Mouse (Mus musculus): ENCODE data around the gene Ecsit. TPM values are rescaled to one million over a fixed set of nuclear protein-coding genes. Genes with fewer than 3 reads are reported as not detected.

Gene Ecsit
- polyA plus RNA-seq, 1 experiment from 2014 or later = 40.4 TPM

- Histone ChIP-seq H3K4me2 (peak overlapping the region; percentile 85), H3K27ac (no peak overlapping the region), H3K27me3 (replicated peaks) (no peaks in the 10 kb centered on the region), H3K4me1 (peaks cover 12% of the 10 kb centered on the region), H3K36me3 (peaks cover 8% of the 10 kb centered on the region; the same call in 1 of the 2 replicates), H3K4me3 (replicated peaks) (peak overlapping the region; percentile 82), H3K9ac (peak overlapping the region; percentile 38; the same call in 1 of the 2 replicates), H3K9me3 (no peaks in the 10 kb centered on the region)
- no peak for ATAC-seq (ENCODE audit: insufficient read depth, low FRiP score, low read depth)
- WGBS = 43% methylated on average over 10 of the region's 10 CpGs
Observed at GRCm38 (mm10) chr9:22117754-22118456, 32.7 kb upstream of the Ecsit start.

- peak within 1 kb of the TSS; percentile 67 for H3K27ac ChIP-seq
- peaks cover 16% of the 10 kb centered on the region for H3K36me3 ChIP-seq
- under 1% methylated on average over 49 of the region's 52 CpGs for WGBS
- peak within 1 kb of the TSS; percentile 87 for H3K9ac ChIP-seq
- peak within 1 kb of the TSS; percentile 85 for H3K4me2 ChIP-seq
- H3K4me1 ChIP-seq = peaks cover 12% of the 10 kb centered on the region
- peak within 1 kb of the TSS; percentile 82 for H3K4me3 ChIP-seq (replicated peaks)
- no peaks in the 10 kb centered on the region for H3K27me3 ChIP-seq (replicated peaks)
- no peaks in the 10 kb centered on the region for H3K9me3 ChIP-seq
- peak; percentile 92 for ATAC-seq (ENCODE audit: insufficient read depth, low FRiP score, low read depth)
Observed at GRCm38 (mm10) chr9:22116740-22117426, 31.6 kb upstream of the Ecsit start, which contains the start of gene Elof1. TSS of gene Elof1 (minus strand) at chr9:22117172.

GRCm38 (mm10) chr9:22116086-22116485 lies 30.8 kb upstream of the Ecsit start:
- H3K9me3 ChIP-seq = no peaks in the 10 kb centered on the region
- peak overlapping the region; percentile 87 for H3K9ac ChIP-seq
- peak overlapping the region; percentile 82 for H3K4me3 ChIP-seq (replicated peaks)
- H3K27me3 ChIP-seq (replicated peaks) = no peaks in the 10 kb centered on the region
- H3K36me3 ChIP-seq = peaks cover 21% of the 10 kb centered on the region
- H3K4me2 ChIP-seq = peak overlapping the region; percentile 85
- H3K27ac ChIP-seq = no peak overlapping the region
- ATAC-seq (ENCODE audit: insufficient read depth, low FRiP score, low read depth) = no peak
- H3K4me1 ChIP-seq = peaks cover 12% of the 10 kb centered on the region
- 17% methylated on average over 15 of the region's 15 CpGs for WGBS

GRCm38 (mm10) chr9:22115635-22116034 lies 30.4 kb upstream of the Ecsit start:
- ATAC-seq (ENCODE audit: insufficient read depth, low FRiP score, low read depth) = no peak
- Histone ChIP-seq H3K36me3 (peaks cover 25% of the 10 kb centered on the region), H3K27ac (no peak overlapping the region), H3K9me3 (no peaks in the 10 kb centered on the region), H3K27me3 (replicated peaks) (no peaks in the 10 kb centered on the region), H3K9ac (peak overlapping the region; percentile 87; the same call in 1 of the 2 replicates), H3K4me2 (peak overlapping the region; percentile 85), H3K4me1 (peaks cover 12% of the 10 kb centered on the region), H3K4me3 (replicated peaks) (peak overlapping the region; percentile 82)
- 79% methylated on average over 4 of the region's 4 CpGs for WGBS

- Histone ChIP-seq H3K36me3 (peaks cover 25% of the 10 kb centered on the region), H3K4me1 (no peaks in the 10 kb centered on the region), H3K9ac (no peak overlapping the region), H3K4me3 (replicated peaks) (no peak overlapping the region), H3K27me3 (replicated peaks) (no peaks in the 10 kb centered on the region), H3K27ac (no peak overlapping the region), H3K4me2 (no peak overlapping the region), H3K9me3 (no peaks in the 10 kb centered on the region)
- no peak for ATAC-seq (ENCODE audit: insufficient read depth, low FRiP score, low read depth)
- 81% methylated on average over 9 of the region's 9 CpGs for WGBS
Observed at GRCm38 (mm10) chr9:22108194-22108593, 23.0 kb upstream of the Ecsit start.

- 3% methylated on average over 18 of the region's 18 CpGs for WGBS
- peaks cover 5% of the 10 kb centered on the region; the same call in 1 of the 2 replicates for H3K4me1 ChIP-seq
- peaks cover 19% of the 10 kb centered on the region for H3K27me3 ChIP-seq (replicated peaks)
- no peak overlapping the region for H3K9ac ChIP-seq
- H3K4me3 ChIP-seq (replicated peaks) = peak overlapping the region; percentile 23
- peak overlapping the region; percentile 62; the same call in 1 of the 2 replicates for H3K27ac ChIP-seq
- no peaks in the 10 kb centered on the region for H3K9me3 ChIP-seq
- H3K36me3 ChIP-seq = no peaks in the 10 kb centered on the region
- peak overlapping the region; percentile 33 for H3K4me2 ChIP-seq
- peak; percentile 40 for ATAC-seq (ENCODE audit: insufficient read depth, low FRiP score, low read depth)
Observed at GRCm38 (mm10) chr9:22099922-22100321, 14.7 kb upstream of the Ecsit start.

GRCm38 (mm10) chr9:22098993-22099696 lies 13.9 kb upstream of the Ecsit start, which contains the start of gene Cnn1:
TSS of gene Cnn1 (plus strand) at chr9:22099216.
- WGBS = 7% methylated on average over 14 of the region's 14 CpGs
- no peaks in the 10 kb centered on the region for H3K36me3 ChIP-seq
- peak within 1 kb of the TSS; percentile 23 for H3K4me3 ChIP-seq (replicated peaks)
- H3K27me3 ChIP-seq (replicated peaks) = peaks cover 19% of the 10 kb centered on the region
- H3K4me1 ChIP-seq = peaks cover 5% of the 10 kb centered on the region; the same call in 1 of the 2 replicates
- H3K27ac ChIP-seq = peak within 1 kb of the TSS; percentile 62; the same call in 1 of the 2 replicates
- ATAC-seq (ENCODE audit: insufficient read depth, low FRiP score, low read depth) = peak; percentile 39; the same call in 1 of the 2 replicates
- no peak within 1 kb of the TSS for H3K9ac ChIP-seq
- H3K9me3 ChIP-seq = no peaks in the 10 kb centered on the region
- H3K4me2 ChIP-seq = peak within 1 kb of the TSS; percentile 33

- H3K4me3 ChIP-seq (replicated peaks) = peak overlapping the region; percentile 34
- peaks cover 5% of the 10 kb centered on the region; the same call in 1 of the 2 replicates for H3K4me1 ChIP-seq
- H3K27me3 ChIP-seq (replicated peaks) = peaks cover 14% of the 10 kb centered on the region
- H3K27ac ChIP-seq = no peak overlapping the region
- under 1% methylated on average over 24 of the region's 24 CpGs for WGBS
- peak overlapping the region; percentile 74 for H3K4me2 ChIP-seq
- 0 out of 2 replicates have a peak overlapping the region, but pooled peaks have one; percentile 29 for H3K9ac ChIP-seq
- ATAC-seq (ENCODE audit: insufficient read depth, low FRiP score, low read depth) = peak; percentile 75
- no peaks in the 10 kb centered on the region for H3K9me3 ChIP-seq
- no peaks in the 10 kb centered on the region for H3K36me3 ChIP-seq
Observed at GRCm38 (mm10) chr9:22095854-22096307, 10.6 kb upstream of the Ecsit start.

- no peak for ATAC-seq (ENCODE audit: insufficient read depth, low FRiP score, low read depth)
- Histone ChIP-seq H3K27ac (no peak overlapping the region), H3K36me3 (no peaks in the 10 kb centered on the region), H3K27me3 (replicated peaks) (no peaks in the 10 kb centered on the region), H3K9me3 (no peaks in the 10 kb centered on the region), H3K4me2 (no peak overlapping the region), H3K9ac (no peak overlapping the region), H3K4me1 (no peaks in the 10 kb centered on the region), H3K4me3 (replicated peaks) (no peak overlapping the region)
- WGBS = 72% methylated on average over 6 of the region's 6 CpGs
Observed at GRCm38 (mm10) chr9:22092746-22093145, 7.5 kb upstream of the Ecsit start.

GRCm38 (mm10) chr9:22089986-22090385 lies 4.7 kb upstream of the Ecsit start:
- no peak overlapping the region for H3K4me3 ChIP-seq (replicated peaks)
- no peak overlapping the region for H3K27ac ChIP-seq
- no peak overlapping the region for H3K9ac ChIP-seq
- no peaks in the 10 kb centered on the region for H3K27me3 ChIP-seq (replicated peaks)
- H3K9me3 ChIP-seq = no peaks in the 10 kb centered on the region
- no peaks in the 10 kb centered on the region for H3K36me3 ChIP-seq
- peaks cover 4% of the 10 kb centered on the region; the same call in 1 of the 2 replicates for H3K4me1 ChIP-seq
- WGBS = 79% methylated on average over 7 of the region's 7 CpGs
- no peak overlapping the region for H3K4me2 ChIP-seq
- ATAC-seq (ENCODE audit: insufficient read depth, low FRiP score, low read depth) = no peak

GRCm38 (mm10) chr9:22089281-22089680 lies 4.0 kb upstream of the Ecsit start:
- WGBS = 97% methylated on average over 7 of the region's 7 CpGs

More at GRCm38 (mm10) chr9:22089281-22089680, 4.0 kb upstream of the Ecsit start:
- H3K9ac ChIP-seq = no peak overlapping the region
- H3K9me3 ChIP-seq = no peaks in the 10 kb centered on the region
- no peak overlapping the region for H3K4me2 ChIP-seq
- H3K27me3 ChIP-seq (replicated peaks) = no peaks in the 10 kb centered on the region
- H3K4me3 ChIP-seq (replicated peaks) = no peak overlapping the region
- no peaks in the 10 kb centered on the region for H3K36me3 ChIP-seq
- peaks cover 7% of the 10 kb centered on the region; the same call in 1 of the 2 replicates for H3K4me1 ChIP-seq
- ATAC-seq (ENCODE audit: insufficient read depth, low FRiP score, low read depth) = no peak
- H3K27ac ChIP-seq = no peak overlapping the region
